Mouse (Mus musculus) thymus, postnatal 36 days (tissue): ENCODE results near the gene Unc13c.

Source experiments
- DNase-seq, 2 experiments: peaks; one replicate each; pipeline ENCODE4 v3.0.0; 2022; ENCODE audit warnings: mixed read lengths in 2 of 2

The Unc13c gene

GRCm38 (mm10) chr9:73867410-73868067 is 101.2 kb downstream of the Unc13c start:
- no peak for DNase-seq

- DNase-seq, result no peak
Observed at GRCm38 (mm10) chr9:73866666-73867065, 102.1 kb downstream of the Unc13c start.

- DNase-seq, result no peak
Observed at GRCm38 (mm10) chr9:73859469-73859868, 109.3 kb downstream of the Unc13c start.

- DNase-seq, result no peak
Observed at GRCm38 (mm10) chr9:73854281-73854680, 114.5 kb downstream of the Unc13c start.

- DNase-seq, result no peak
Observed at GRCm38 (mm10) chr9:73806681-73807080, 162.1 kb downstream of the Unc13c start.

GRCm38 (mm10) chr9:73774616-73775015 is 194.2 kb downstream of the Unc13c start:
- DNase-seq, result no peak

- no peak for DNase-seq
Observed at GRCm38 (mm10) chr9:73755185-73755584, 213.6 kb downstream of the Unc13c start.

- no peak for DNase-seq
Observed at GRCm38 (mm10) chr9:73753480-73753879, 215.3 kb downstream of the Unc13c start.

GRCm38 (mm10) chr9:73751344-73751743 is 217.4 kb downstream of the Unc13c start:
- DNase-seq, result no peak

- DNase-seq, result no peak
Observed at GRCm38 (mm10) chr9:73734446-73734845, 234.3 kb downstream of the Unc13c start.

GRCm38 (mm10) chr9:73725717-73726662 is 242.8 kb downstream of the Unc13c start:
- DNase-seq, result no peak

GRCm38 (mm10) chr9:73724776-73725175 is 244.0 kb downstream of the Unc13c start:
- no peak for DNase-seq

GRCm38 (mm10) chr9:73713508-73713907 is 255.3 kb downstream of the Unc13c start:
- no peak for DNase-seq

GRCm38 (mm10) chr9:73697103-73697502 is 271.7 kb downstream of the Unc13c start:
- no peak for DNase-seq

GRCm38 (mm10) chr9:73681580-73681979 is 287.2 kb downstream of the Unc13c start:
- DNase-seq, result no peak

- DNase-seq, result no peak
Observed at GRCm38 (mm10) chr9:73680545-73681495, 287.9 kb downstream of the Unc13c start.

- no peak for DNase-seq
Observed at GRCm38 (mm10) chr9:73671656-73672212, 297.0 kb downstream of the Unc13c start.

GRCm38 (mm10) chr9:73670040-73670439 is 298.7 kb downstream of the Unc13c start:
- DNase-seq, result no peak

GRCm38 (mm10) chr9:73662839-73663238 is 305.9 kb downstream of the Unc13c start:
- DNase-seq, result no peak

GRCm38 (mm10) chr9:73649088-73649487 is 319.7 kb downstream of the Unc13c start:
- DNase-seq, result no peak

GRCm38 (mm10) chr9:73638119-73638518 is 330.6 kb downstream of the Unc13c start:
- no peak for DNase-seq

- DNase-seq, result no peak
Observed at GRCm38 (mm10) chr9:73625171-73625570, 343.6 kb downstream of the Unc13c start.
